Mouse (Mus musculus) hindbrain, embryonic 14.5 days (tissue): ENCODE results near the gene Brca2. TPM values are rescaled to one million over a fixed set of nuclear protein-coding genes. Genes with fewer than 3 reads are reported as not detected.
A peak's percentile ranks its signal among the peaks of the same experiment; 100 is the strongest.

Experiments
- ATAC-seq: fragments of 200-750 bp; cut with Nextera tagmentation; 2 replicates; pipeline ENCODE4 v1.8.0; 2017; ENCODE audit warnings: moderate number of reproducible peaks, mild to moderate bottlenecking, moderate TSS enrichment, moderate library complexity; ENCODE audit not compliant: low FRiP score
- DNase-seq: peaks from one replicate; pipeline ENCODE4 v3.0.0-alpha.2; 2015; ENCODE audit warnings: low spot score
- H3K27ac ChIP-seq: fragments of 300-500 bp; sonication (generic); 2 replicates; pipeline ENCODE4 v1.5.1; 2014; ENCODE audit warnings: mild to moderate bottlenecking, moderate library complexity
- H3K27me3 ChIP-seq: fragments of 300-500 bp; sonication (generic); 2 replicates; pipeline ENCODE4 v1.6.1; 2014; ENCODE audit warnings: mild to moderate bottlenecking, low read length, mixed read lengths; ENCODE audit not compliant: control insufficient read depth, insufficient read depth
- H3K36me3 ChIP-seq: fragments of 300-500 bp; sonication (generic); replicated peaks from 2 replicates; pipeline ENCODE4 v1.6.1; 2014; ENCODE audit not compliant: control insufficient read depth, insufficient read depth
- H3K4me1 ChIP-seq: fragments of 300-500 bp; sonication (generic); replicated peaks from 2 replicates; pipeline ENCODE4 v1.6.1; 2014; ENCODE audit warnings: antibody characterized with exemption, low read length, mixed read lengths; ENCODE audit not compliant: control insufficient read depth, insufficient read depth
- H3K4me2 ChIP-seq: fragments of 300-500 bp; sonication (generic); replicated peaks from 2 replicates; pipeline ENCODE4 v1.6.1; 2014; ENCODE audit warnings: mild to moderate bottlenecking, moderate library complexity
- H3K4me3 ChIP-seq: fragments of 300-500 bp; sonication (generic); replicated peaks from 2 replicates; pipeline ENCODE4 v1.5.1; 2014; ENCODE audit warnings: mild to moderate bottlenecking, low read length
- H3K9ac ChIP-seq: fragments of 300-500 bp; sonication (generic); 2 replicates; pipeline ENCODE4 v1.6.1; 2014
- H3K9me3 ChIP-seq: fragments of 300-500 bp; sonication (generic); 2 replicates; pipeline ENCODE4 v1.6.1; 2016; ENCODE audit warnings: low read length; ENCODE audit not compliant: control insufficient read depth
- WGBS: fragments of 180-500 bp; shearing (Covaris S2); extraction: QIAGEN DNeasy Blood & Tissue Kit; methylation state at CpG from one replicate; pipeline ENCODE4 v1.1.7; 2014; 5-methylcytosine and 5-hydroxymethylcytosine counted together
- polyA plus RNA-seq: library from polyadenylated mRNA; unstranded; fragments of >200 nt; fragmentation: Nextera tagmentation; extraction: Ambion mirVana; gene quantifications from 2 replicates; pipeline ENCODE4 v1.2.1, GENCODE M21; 2014

The Brca2 gene
- polyA plus RNA-seq, 1 experiment from 2014 or later = 10.9 TPM

DNA sequence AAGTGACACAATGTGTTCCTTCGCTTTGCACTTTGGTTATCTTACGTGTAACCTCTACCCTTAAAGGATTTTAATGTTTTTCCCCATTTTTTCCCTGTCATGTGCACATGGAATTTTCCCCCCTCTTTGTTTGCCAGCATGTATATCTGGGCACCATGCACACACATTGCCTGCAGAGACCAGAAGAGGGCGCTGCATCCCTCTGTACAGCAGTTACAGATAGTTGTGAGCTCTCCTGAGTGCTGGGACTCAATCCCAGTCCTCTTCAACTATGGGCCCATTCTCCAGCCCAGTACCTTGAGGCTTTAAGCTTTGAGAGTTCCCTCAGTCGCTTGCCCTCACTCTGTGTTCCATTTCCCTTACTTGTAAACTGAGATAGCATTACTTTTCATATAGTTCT is 9.2 kb upstream of the Brca2 start:
- H3K4me3 ChIP-seq = no peak overlapping the region
- H3K4me2 ChIP-seq = no peak overlapping the region
- H3K27me3 ChIP-seq = no peaks in the 10 kb centered on the region
- 80% methylated on average over 4 of the region's 4 CpGs for WGBS
- no peak overlapping the region for H3K27ac ChIP-seq
- H3K4me1 ChIP-seq = no peaks in the 10 kb centered on the region
- H3K9ac ChIP-seq = no peak overlapping the region
- H3K9me3 ChIP-seq = no peaks in the 10 kb centered on the region
- H3K36me3 ChIP-seq = no peaks in the 10 kb centered on the region
- DNase-seq (no peak), ATAC-seq (no peak)

DNA sequence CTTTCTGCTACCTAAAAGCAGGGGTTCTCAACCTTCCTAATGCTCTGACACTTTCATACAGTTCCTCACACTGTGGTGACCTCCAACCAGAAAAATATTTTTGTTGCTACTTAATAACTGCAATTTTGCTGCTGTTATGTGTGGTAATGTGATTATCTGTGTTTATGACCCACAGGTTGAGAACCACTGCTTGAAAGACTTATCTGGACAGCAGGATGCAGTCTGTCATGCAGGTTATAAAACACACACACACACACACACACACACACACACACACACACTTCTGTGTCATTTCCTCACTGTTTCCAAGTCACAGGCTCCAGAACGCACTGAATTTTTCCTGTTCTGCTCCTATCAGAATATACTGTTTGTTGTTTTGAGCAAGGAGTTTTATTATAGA is 8.4 kb upstream of the Brca2 start:
- Histone ChIP-seq H3K4me2 (no peak overlapping the region), H3K36me3 (no peaks in the 10 kb centered on the region), H3K27ac (no peak overlapping the region), H3K27me3 (no peaks in the 10 kb centered on the region), H3K4me1 (no peaks in the 10 kb centered on the region), H3K9me3 (no peaks in the 10 kb centered on the region), H3K4me3 (no peak overlapping the region), H3K9ac (no peak overlapping the region)
- no peak for DNase-seq
- WGBS = 88% methylated on average over 1 of the region's 1 CpGs
- ATAC-seq = no peak

DNA sequence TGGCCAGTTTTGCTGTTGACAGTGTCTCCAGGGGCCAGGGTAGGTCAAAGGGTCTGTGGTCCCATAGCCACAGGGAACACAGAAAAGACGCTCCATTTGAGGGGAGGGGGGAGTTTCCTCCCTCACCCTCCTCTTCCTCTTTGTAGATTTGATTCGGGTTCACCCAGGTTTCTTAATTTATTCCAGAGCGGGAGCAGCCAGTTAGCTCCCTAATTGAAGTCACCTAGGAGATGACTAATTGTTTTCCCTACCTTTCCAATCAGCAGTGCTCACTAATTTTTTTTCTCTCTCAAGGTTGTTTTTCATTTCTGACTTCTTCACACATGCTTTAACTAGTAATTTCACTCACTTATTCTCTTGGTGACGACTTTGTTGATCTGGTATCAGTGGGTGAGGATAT is 4.4 kb upstream of the Brca2 start, which contains the start of gene Zar1l:
Zar1l (minus strand) TSS at position 101 of the 400 bp plus-strand sequence.
- no peak within 1 kb of the TSS for H3K4me2 ChIP-seq
- H3K9me3 ChIP-seq = no peaks in the 10 kb centered on the region
- no peak within 1 kb of the TSS for H3K4me3 ChIP-seq
- 59% methylated on average over 4 of the region's 4 CpGs for WGBS
- ATAC-seq = no peak
- H3K27ac ChIP-seq = no peak within 1 kb of the TSS
- H3K9ac ChIP-seq = no peak within 1 kb of the TSS
- no peak for DNase-seq
- no peaks in the 10 kb centered on the region for H3K27me3 ChIP-seq
- H3K4me1 ChIP-seq = no peaks in the 10 kb centered on the region
- no peaks in the 10 kb centered on the region for H3K36me3 ChIP-seq

DNA sequence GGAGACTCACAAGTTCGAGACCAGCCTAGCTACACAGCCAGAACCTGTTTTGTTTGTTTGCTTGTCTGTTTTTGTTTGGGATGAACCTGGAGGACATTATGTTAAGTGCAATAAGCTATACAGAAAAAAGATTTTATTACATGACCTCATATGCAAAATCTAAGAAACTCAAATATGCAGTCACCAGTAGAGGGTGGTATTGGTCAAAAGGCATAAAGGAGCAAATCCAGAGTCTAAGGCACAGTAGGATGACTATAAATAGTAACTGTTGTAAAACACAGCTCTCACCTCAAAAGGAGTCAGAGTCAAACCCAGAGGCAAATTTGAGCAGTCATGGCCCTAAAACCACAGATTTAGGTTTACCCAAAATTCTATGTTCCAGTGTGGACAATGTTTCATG is 2.9 kb upstream of the Brca2 start:
- Histone ChIP-seq H3K4me1 (no peaks in the 10 kb centered on the region), H3K9me3 (no peaks in the 10 kb centered on the region), H3K4me2 (no peak overlapping the region), H3K9ac (no peak overlapping the region), H3K4me3 (no peak overlapping the region), H3K27ac (no peak overlapping the region), H3K27me3 (no peaks in the 10 kb centered on the region), H3K36me3 (no peaks in the 10 kb centered on the region)
- 94% methylated on average over 1 of the region's 1 CpGs for WGBS
- DNase-seq = no peak
- ATAC-seq = no peak

DNA sequence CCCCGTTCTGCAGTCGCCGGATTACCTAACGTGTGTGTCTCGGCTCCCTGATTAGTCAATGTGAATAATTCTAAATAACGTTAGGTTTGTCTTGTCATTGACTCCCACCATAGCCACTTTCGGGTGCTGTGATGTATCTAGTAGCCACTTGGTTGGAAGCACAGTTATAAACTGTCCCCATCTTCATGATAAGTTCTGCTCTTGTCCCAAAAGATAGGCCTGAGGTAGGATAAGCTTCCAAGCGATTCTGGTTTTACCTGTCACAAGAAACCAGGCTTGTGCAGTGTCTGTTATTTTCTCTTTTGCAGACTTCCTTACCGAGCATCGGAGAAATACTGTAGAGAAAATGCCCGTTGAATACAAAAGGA is 421 bp downstream of the Brca2 start:
- Histone ChIP-seq H3K27me3 (no peaks in the 10 kb centered on the region), H3K9ac (peak overlapping the region; percentile 83)
- no peak for DNase-seq

DNA sequence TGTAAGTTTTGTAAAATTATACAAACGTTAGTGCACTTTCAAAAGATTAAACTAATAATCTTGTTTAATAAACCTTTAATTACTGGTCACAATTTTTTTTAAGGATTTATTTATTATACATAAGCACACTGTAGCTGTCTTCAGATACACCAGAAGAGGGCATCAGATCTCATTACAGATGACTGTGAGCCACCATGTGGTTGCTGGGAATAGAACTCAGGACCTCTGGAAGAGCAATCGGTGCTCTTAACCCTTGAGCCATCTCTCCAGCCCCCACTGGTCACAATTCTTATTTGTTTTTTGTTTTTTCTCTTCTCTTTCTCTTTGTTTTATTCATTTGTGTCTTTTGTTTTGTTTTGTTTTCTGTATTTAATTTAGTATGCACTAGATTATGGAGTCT is 2.8 kb downstream of the Brca2 start:
- ATAC-seq = no peak
- 87% methylated on average over 2 of the region's 2 CpGs for WGBS

More for the DNA sequence above, 421 bp downstream of the Brca2 start:
- Histone ChIP-seq H3K4me2 (peak overlapping the region; percentile 77), H3K27ac (peak overlapping the region; percentile 62), H3K4me3 (peak overlapping the region; percentile 87), H3K36me3 (no peaks in the 10 kb centered on the region), H3K4me1 (no peaks in the 10 kb centered on the region), H3K9me3 (no peaks in the 10 kb centered on the region)
- 10% methylated on average over 11 of the region's 11 CpGs for WGBS
- ATAC-seq = no peak

DNA sequence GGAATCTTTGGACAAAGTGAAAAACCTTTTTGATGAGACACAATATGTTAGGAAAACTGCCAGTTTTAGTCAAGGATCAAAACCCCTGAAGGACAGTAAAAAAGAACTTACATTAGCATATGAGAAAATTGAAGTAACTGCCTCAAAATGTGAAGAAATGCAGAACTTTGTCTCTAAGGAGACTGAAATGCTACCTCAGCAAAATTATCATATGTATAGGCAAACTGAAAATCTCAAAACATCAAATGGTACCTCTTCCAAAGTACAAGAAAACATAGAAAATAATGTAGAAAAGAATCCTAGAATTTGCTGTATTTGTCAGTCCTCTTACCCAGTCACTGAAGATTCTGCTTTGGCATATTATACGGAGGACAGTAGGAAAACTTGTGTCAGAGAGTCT is 18.9 kb downstream of the Brca2 start:
- no peak overlapping the region for H3K4me3 ChIP-seq
- WGBS = 100% methylated on average over 1 of the region's 1 CpGs

More for the DNA sequence above, 2.8 kb downstream of the Brca2 start:
- Histone ChIP-seq H3K4me1 (no peaks in the 10 kb centered on the region), H3K4me3 (no peak overlapping the region), H3K4me2 (no peak overlapping the region), H3K9me3 (no peaks in the 10 kb centered on the region), H3K27ac (no peak overlapping the region), H3K9ac (no peak overlapping the region), H3K36me3 (peaks cover 4% of the 10 kb centered on the region; the same call in 1 of the 2 replicates), H3K27me3 (no peaks in the 10 kb centered on the region)
- no peak for DNase-seq

DNA sequence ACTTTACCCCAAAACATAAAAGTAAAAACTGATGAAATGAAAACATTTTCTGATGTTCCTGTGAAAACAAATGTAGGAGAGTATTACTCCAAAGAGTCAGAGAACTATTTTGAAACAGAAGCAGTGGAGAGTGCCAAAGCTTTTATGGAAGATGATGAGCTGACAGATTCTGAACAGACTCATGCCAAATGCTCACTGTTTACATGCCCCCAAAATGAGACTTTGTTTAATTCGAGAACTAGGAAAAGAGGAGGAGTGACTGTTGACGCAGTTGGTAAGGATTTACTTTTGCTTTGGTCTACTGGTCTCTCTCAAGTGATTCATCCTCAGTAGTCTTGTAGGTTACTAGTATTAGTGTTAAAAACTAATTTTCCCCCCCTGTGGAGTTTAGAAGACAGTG is 20.8 kb downstream of the Brca2 start:
- no peak for ATAC-seq
- Histone ChIP-seq H3K4me1 (no peaks in the 10 kb centered on the region), H3K27ac (no peak overlapping the region), H3K9ac (no peak overlapping the region), H3K4me2 (no peak overlapping the region), H3K4me3 (no peak overlapping the region), H3K27me3 (no peaks in the 10 kb centered on the region), H3K36me3 (peaks cover 20% of the 10 kb centered on the region), H3K9me3 (no peaks in the 10 kb centered on the region)
- WGBS = 97% methylated on average over 2 of the region's 2 CpGs
- DNase-seq = no peak

More for the DNA sequence above, 18.9 kb downstream of the Brca2 start:
- Histone ChIP-seq H3K9me3 (no peaks in the 10 kb centered on the region), H3K27ac (no peak overlapping the region), H3K4me2 (no peak overlapping the region), H3K27me3 (no peaks in the 10 kb centered on the region), H3K36me3 (peaks cover 26% of the 10 kb centered on the region), H3K9ac (no peak overlapping the region), H3K4me1 (no peaks in the 10 kb centered on the region)
- ATAC-seq = no peak
- no peak for DNase-seq

DNA sequence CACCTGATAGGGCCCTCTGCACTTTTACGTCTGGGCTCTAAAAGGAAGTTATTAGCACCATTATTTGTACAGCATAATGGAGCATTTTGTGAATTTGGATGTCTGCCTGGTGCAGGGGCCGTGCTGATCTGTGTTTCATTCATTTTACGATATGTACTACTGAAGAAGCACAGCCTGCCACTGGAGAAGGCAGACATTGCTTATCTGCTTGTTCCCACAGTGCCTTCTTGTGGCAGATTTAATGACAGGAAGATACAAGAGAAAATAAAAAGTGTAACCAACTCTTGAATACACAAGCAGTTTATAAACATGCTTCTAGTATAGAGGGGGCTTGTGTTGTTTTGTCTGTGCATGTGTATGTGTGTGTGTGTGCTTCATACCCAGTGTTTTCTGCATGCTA is 29.2 kb downstream of the Brca2 start:
- H3K4me2 ChIP-seq = no peak overlapping the region
- H3K4me3 ChIP-seq = no peak overlapping the region
- 86% methylated on average over 3 of the region's 3 CpGs for WGBS
- no peaks in the 10 kb centered on the region for H3K27me3 ChIP-seq
- ATAC-seq (no peak), DNase-seq (no peak)
- peaks cover 14% of the 10 kb centered on the region for H3K36me3 ChIP-seq
- H3K27ac ChIP-seq = no peak overlapping the region
- no peaks in the 10 kb centered on the region for H3K4me1 ChIP-seq
- H3K9ac ChIP-seq = no peak overlapping the region
- H3K9me3 ChIP-seq = no peaks in the 10 kb centered on the region

DNA sequence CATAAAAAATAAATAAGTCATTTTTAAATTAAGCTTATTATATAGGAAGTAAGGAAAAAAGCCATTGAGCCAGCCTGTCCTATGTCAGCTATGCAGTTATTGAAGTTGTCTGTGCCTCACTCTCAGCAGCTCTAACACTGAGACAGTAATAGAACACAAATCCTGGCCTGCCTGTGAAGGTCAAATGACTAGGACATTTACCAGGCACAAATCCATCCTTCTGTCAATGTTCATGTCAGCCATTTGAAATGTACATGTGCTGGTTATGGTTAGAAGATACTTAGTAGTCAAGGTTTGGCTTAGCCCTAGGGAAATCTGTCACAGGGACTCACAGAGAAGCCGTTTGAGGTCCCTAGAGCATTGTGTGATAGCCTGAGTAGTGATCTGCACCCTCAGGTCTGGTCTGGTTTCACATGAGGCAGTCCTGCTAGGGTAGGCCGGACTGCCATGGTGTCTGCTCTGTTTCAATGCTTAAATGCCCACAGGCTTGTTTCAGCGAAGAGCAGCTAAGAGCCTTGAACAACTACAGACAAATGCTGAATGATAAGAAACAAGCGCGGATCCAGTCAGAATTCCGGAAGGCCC is 37.2 kb downstream of the Brca2 start:
- Histone ChIP-seq H3K4me3 (no peak overlapping the region), H3K4me1 (no peaks in the 10 kb centered on the region), H3K4me2 (no peak overlapping the region), H3K27me3 (no peaks in the 10 kb centered on the region), H3K9ac (no peak overlapping the region), H3K36me3 (peaks cover 27% of the 10 kb centered on the region; the same call in 1 of the 2 replicates), H3K27ac (no peak overlapping the region), H3K9me3 (no peaks in the 10 kb centered on the region)
- no peak for DNase-seq
- 92% methylated on average over 6 of the region's 6 CpGs for WGBS
- ATAC-seq = no peak
